Mouse (Mus musculus) ZHBTc4 (cell line): Measurements from ENCODE around the gene Esyt2.
"Not testable (repeated sequence)": the region's sequence is repeated elsewhere in the genome, so short reads cannot be mapped to it uniquely, and the experiment has no call there.

Experiments
- DNase-seq: peaks from one replicate; pipeline ENCODE4 v3.0.0-alpha.2; 2011; ENCODE audit warnings: low read depth, low spot score

The Esyt2 gene

GRCm38 (mm10) chr12:116280653-116281364 is at the start of gene Esyt2:
TSS of gene Esyt2 (plus strand) at chr12:116281196.
- peak; percentile 100 for DNase-seq

GRCm38 (mm10) chr12:116231612-116232011 is 49.4 kb upstream of the Esyt2 start:
- no peak for DNase-seq

GRCm38 (mm10) chr12:116232061-116232460 is 48.9 kb upstream of the Esyt2 start:
- DNase-seq = no peak

GRCm38 (mm10) chr12:116235356-116235755 is 45.6 kb upstream of the Esyt2 start:
- DNase-seq = peak; percentile 15

GRCm38 (mm10) chr12:116236658-116237057 is 44.3 kb upstream of the Esyt2 start:
- DNase-seq = no peak

GRCm38 (mm10) chr12:116238370-116238769 is 42.6 kb upstream of the Esyt2 start:
- DNase-seq = no peak

- DNase-seq = no peak
These were observed 42.2 kb upstream of the Esyt2 start for GRCm38 (mm10) chr12:116238803-116239202.

- DNase-seq = no peak
These were observed 36.4 kb upstream of the Esyt2 start for GRCm38 (mm10) chr12:116244601-116245000.

GRCm38 (mm10) chr12:116254652-116255051 is 26.3 kb upstream of the Esyt2 start:
- DNase-seq = no peak

- no peak for DNase-seq
These were observed 25.4 kb upstream of the Esyt2 start for GRCm38 (mm10) chr12:116255636-116256035.

GRCm38 (mm10) chr12:116258321-116258720 is 22.7 kb upstream of the Esyt2 start:
- DNase-seq = no peak

GRCm38 (mm10) chr12:116262555-116263341 is 18.2 kb upstream of the Esyt2 start, which contains the start of gene Wdr60:
TSS of gene Wdr60 (minus strand) at chr12:116263022.
- DNase-seq = peak; percentile 95

- DNase-seq = no peak
These were observed 16.2 kb upstream of the Esyt2 start for GRCm38 (mm10) chr12:116264756-116265155.

GRCm38 (mm10) chr12:116265275-116265674 is 15.7 kb upstream of the Esyt2 start:
- no peak for DNase-seq

- DNase-seq = no peak
These were observed 11.5 kb upstream of the Esyt2 start for GRCm38 (mm10) chr12:116269450-116269849.

- DNase-seq = no peak
These were observed 10.5 kb upstream of the Esyt2 start for GRCm38 (mm10) chr12:116270538-116270937.

GRCm38 (mm10) chr12:116271071-116271470 is 9.9 kb upstream of the Esyt2 start:
- no peak for DNase-seq

- no peak for DNase-seq
These were observed 7.3 kb upstream of the Esyt2 start for GRCm38 (mm10) chr12:116273733-116274132.

GRCm38 (mm10) chr12:116275086-116275485 is 5.9 kb upstream of the Esyt2 start, which contains the start of gene Gm11027:
TSS of gene Gm11027 (plus strand) at chr12:116275386.
- not testable (repeated sequence) for DNase-seq

GRCm38 (mm10) chr12:116275631-116276030 is 5.4 kb upstream of the Esyt2 start:
- no peak for DNase-seq

GRCm38 (mm10) chr12:116276961-116277360 is 4.0 kb upstream of the Esyt2 start:
- no peak for DNase-seq

- DNase-seq = no peak
These were observed 2.5 kb upstream of the Esyt2 start for GRCm38 (mm10) chr12:116278541-116278940.

- no peak for DNase-seq
These were observed 1.8 kb upstream of the Esyt2 start for GRCm38 (mm10) chr12:116279181-116279580.
